Mouse (Mus musculus) CD8-positive naive resting alpha-beta T cell, adult 57 days (primary cell): Measurements from ENCODE around the gene Pla2g12b. TPM values are rescaled to one million over a fixed set of nuclear protein-coding genes. Genes with fewer than 3 reads are reported as not detected.

Experiments used
- total RNA-seq: library from RNA; stranded (reverse); gene quantifications from one replicate; pipeline ENCODE4 v1.2.4, GENCODE M21; 2023

The Pla2g12b gene
- not detected for total RNA-seq

GRCm38 (mm10) chr10:59402899-59403792 lies at the start of gene Pla2g12b:
Pla2g12b (plus strand) TSS chr10:59403660.

GRCm38 (mm10) chr10:59395461-59395860 lies 8.0 kb upstream of the Pla2g12b start, which contains the start of gene Gm10273:
Gm10273 (plus strand) TSS chr10:59395632.

GRCm38 (mm10) chr10:59441735-59442134 lies 38.3 kb downstream of the Pla2g12b start, which contains the start of gene Oit3:
Oit3 (minus strand) TSS chr10:59441778.

Other genes with a start within 250 kb of the Pla2g12b start
- gene Sept10, start 181.8 kb upstream of the Pla2g12b start, total RNA-seq: 0.83 TPM
- 3.2 TPM for gene Sowahc, start 181.7 kb upstream of the Pla2g12b start, total RNA-seq
- gene P4ha1, start 80.4 kb upstream of the Pla2g12b start, total RNA-seq: 20.0 TPM
- gene Gm10273, start 8.0 kb upstream of the Pla2g12b start, total RNA-seq: 13.0 TPM
- gene Oit3, start 38.1 kb downstream of the Pla2g12b start, total RNA-seq: not detected
- gene Gm10322, start 212.4 kb downstream of the Pla2g12b start, total RNA-seq: not detected
- gene Mcu, start 213.0 kb downstream of the Pla2g12b start, total RNA-seq: 16.4 TPM